Mouse (Mus musculus) megakaryocyte, adult 5-6 weeks (primary cell): Measurements from ENCODE around the gene Dock1. TPM values are rescaled to one million over a fixed set of nuclear protein-coding genes. Genes with fewer than 3 reads are reported as not detected.
A peak's percentile ranks its signal among the peaks of the same experiment; 100 is the strongest.

Experiments
- ATAC-seq: 2 replicates; pipeline ENCODE4 v1.8.0; 2016; ENCODE audit warnings: mild to moderate bottlenecking, inconsistent platforms; ENCODE audit not compliant: poor library complexity, severe bottlenecking
- total RNA-seq, 2 experiments: library from RNA; stranded (forward) in 1 of 2; stranded (reverse) in 1 of 2; fragments of 153-499, 151-499 nt in 1 of 2; fragments of 221-1000, 200-1000 nt in 1 of 2; gene quantifications; 2 replicates each; pipeline versions ENCODE4 v1.2.3 to v1.2.4; 2015 to 2017

Dock1 gene
- total RNA-seq, 2 experiments from 2014 or later, result 19.6 to 29.0 TPM

- no peak for ATAC-seq
Measured at GRCm38 (mm10) chr7:134695431-134695830, 25.0 kb downstream of the Dock1 start.

GRCm38 (mm10) chr7:134696126-134696979 lies 25.9 kb downstream of the Dock1 start:
- ATAC-seq, result 0 out of 2 replicates have a peak, but pooled peaks have one; percentile 17

GRCm38 (mm10) chr7:134697479-134697878 lies 27.0 kb downstream of the Dock1 start:
- ATAC-seq, result peak; percentile 75

GRCm38 (mm10) chr7:134698246-134698645 lies 27.8 kb downstream of the Dock1 start:
- ATAC-seq, result no peak

- no peak for ATAC-seq
Measured at GRCm38 (mm10) chr7:134700001-134700400, 29.5 kb downstream of the Dock1 start.

- ATAC-seq, result no peak
Measured at GRCm38 (mm10) chr7:134702481-134702880, 32.0 kb downstream of the Dock1 start.

- ATAC-seq, result no peak
Measured at GRCm38 (mm10) chr7:134703704-134704103, 33.2 kb downstream of the Dock1 start.

- no peak for ATAC-seq
Measured at GRCm38 (mm10) chr7:134709226-134709853, 38.9 kb downstream of the Dock1 start.

GRCm38 (mm10) chr7:134711576-134711975 lies 41.1 kb downstream of the Dock1 start:
- ATAC-seq, result peak; percentile 63; the same call in 1 of the 2 replicates

- no peak for ATAC-seq
Measured at GRCm38 (mm10) chr7:134719406-134719805, 49.0 kb downstream of the Dock1 start.

GRCm38 (mm10) chr7:134722361-134722760 lies 51.9 kb downstream of the Dock1 start:
- ATAC-seq, result no peak

GRCm38 (mm10) chr7:134722955-134723354 lies 52.5 kb downstream of the Dock1 start:
- ATAC-seq, result no peak

GRCm38 (mm10) chr7:134723509-134723908 lies 53.1 kb downstream of the Dock1 start:
- 0 out of 2 replicates have a peak, but pooled peaks have one; percentile 38 for ATAC-seq

GRCm38 (mm10) chr7:134724841-134725240 lies 54.4 kb downstream of the Dock1 start:
- ATAC-seq, result no peak

- ATAC-seq, result no peak
Measured at GRCm38 (mm10) chr7:134725551-134726529, 55.4 kb downstream of the Dock1 start.

- ATAC-seq, result no peak
Measured at GRCm38 (mm10) chr7:134726530-134727258, 56.2 kb downstream of the Dock1 start.

- ATAC-seq, result no peak
Measured at GRCm38 (mm10) chr7:134729348-134729747, 58.9 kb downstream of the Dock1 start.

- ATAC-seq, result no peak
Measured at GRCm38 (mm10) chr7:134730406-134731126, 60.1 kb downstream of the Dock1 start.

- no peak for ATAC-seq
Measured at GRCm38 (mm10) chr7:134747059-134747458, 76.6 kb downstream of the Dock1 start.
